Mouse (Mus musculus): ENCODE data around the gene Gm20604.

- TF ChIP-seq CTCF (IDR thresholded peaks at IDR 0.05; ENCODE audit: low read depth, low read length) = no peak
- TF ChIP-seq POLR2A (IDR thresholded peaks at IDR 0.05; ENCODE audit: borderline replicate concordance, low read depth, low read length) = no peak
Observed at GRCm38 (mm10) chr12:102758403-102758756, at the start of gene Gm20604.

All from bone marrow macrophage, adult 2 months (primary cell).